Mouse (Mus musculus): ENCODE measurements around the gene Bcap31. TPM values are rescaled to one million over a fixed set of nuclear protein-coding genes. Genes with fewer than 3 reads are reported as not detected.
A peak's percentile ranks its signal among the peaks of the same experiment; 100 is the strongest.

Bcap31 gene
- polyA plus RNA-seq, 1 experiment from 2014 or later: 258 TPM

DNA sequence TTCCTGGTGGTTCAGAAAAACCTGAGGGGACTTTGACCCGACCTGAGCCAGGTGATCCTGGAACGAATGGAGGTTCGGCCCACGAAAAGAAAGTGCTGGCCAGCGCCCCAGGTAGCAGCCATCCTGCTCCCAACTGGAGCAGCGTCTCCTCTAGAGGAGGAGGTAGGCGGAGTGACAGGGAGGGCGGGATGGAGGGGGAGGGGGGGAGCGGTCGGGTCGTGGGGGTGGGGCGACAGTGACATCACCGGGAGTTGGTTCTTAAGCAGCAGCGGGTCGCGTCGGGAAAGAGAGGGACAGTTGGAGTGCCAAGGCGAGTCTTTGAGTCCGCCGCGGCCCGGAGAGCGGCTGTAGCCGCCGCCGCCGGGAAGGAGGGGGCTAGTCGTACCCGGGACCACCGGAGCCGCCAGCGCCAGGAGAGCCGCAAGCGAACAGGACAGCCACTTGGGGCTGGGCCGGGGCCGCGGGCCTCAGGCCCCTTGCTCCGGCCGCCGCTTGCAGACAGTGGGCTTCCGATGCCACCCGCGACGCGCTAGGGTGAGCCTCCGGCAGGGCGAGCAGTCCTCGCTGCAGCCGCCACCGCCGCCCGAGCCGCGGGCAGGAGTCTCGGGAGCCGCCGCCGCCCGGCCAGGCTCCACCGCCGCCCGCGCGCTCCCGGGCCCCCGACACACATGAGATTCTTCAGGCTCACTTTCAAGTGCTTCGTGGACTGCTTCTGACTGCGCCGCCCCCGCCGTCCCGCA lies 42.9 kb downstream of the Bcap31 start, which contains the start of gene Slc6a8:
Gene Slc6a8 (plus strand): TSS at position 272 of the 740 bp plus-strand sequence.
- ATAC-seq (replicated peaks; ENCODE audit: low FRiP score): peak; percentile 57
- no peaks in the 10 kb centered on the region for H3K36me3 ChIP-seq (ENCODE audit: control insufficient read depth, insufficient read depth, low read length)
- peak within 1 kb of the TSS; percentile 75 for H3K4me2 ChIP-seq
- H3K9me3 ChIP-seq (ENCODE audit: control insufficient read depth, low read length): no peaks in the 10 kb centered on the region
- H3K9ac ChIP-seq (ENCODE audit: low read depth, low read length): peak within 1 kb of the TSS; percentile 65
- H3K4me3 ChIP-seq (ENCODE audit: low read depth, low read length): peak within 1 kb of the TSS; percentile 60
- no peak within 1 kb of the TSS for H3K27ac ChIP-seq (ENCODE audit: low read depth, low read length)
- DNase-seq (ENCODE audit: low spot score): peak; percentile 48
- H3K4me1 ChIP-seq (replicated peaks; ENCODE audit: control insufficient read depth, insufficient read depth, low read length): no peaks in the 10 kb centered on the region
- WGBS: 10% methylated on average over 57 of the region's 72 CpGs
- H3K27me3 ChIP-seq (replicated peaks; ENCODE audit: control insufficient read depth, insufficient read depth, low read length): peaks cover 26% of the 10 kb centered on the region

DNA sequence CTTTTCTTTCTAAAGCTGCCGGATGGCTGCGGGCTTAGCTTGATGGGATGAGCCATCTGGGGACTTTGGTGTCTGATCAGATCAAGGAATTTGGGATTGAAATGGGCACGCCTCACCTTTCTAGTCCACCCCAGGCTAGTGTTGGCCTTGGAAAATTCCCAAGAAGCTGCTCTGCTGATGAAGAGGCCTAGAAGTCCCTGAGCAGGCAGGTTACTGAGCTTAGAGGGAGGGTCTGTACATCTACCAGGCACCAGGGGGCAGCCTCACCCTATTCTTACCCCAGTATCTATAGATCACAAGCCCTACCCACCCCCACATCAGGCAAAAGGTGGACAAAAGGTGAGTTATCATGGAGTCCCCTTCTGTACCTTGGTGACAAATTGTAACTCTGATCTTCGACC lies 43.9 kb downstream of the Bcap31 start:
- ATAC-seq (replicated peaks; ENCODE audit: low FRiP score) (peak; percentile 60), DNase-seq (ENCODE audit: low spot score) (peak; percentile 53)
- H3K27me3 ChIP-seq (replicated peaks; ENCODE audit: control insufficient read depth, insufficient read depth, low read length): peaks cover 26% of the 10 kb centered on the region
- no peak overlapping the region for H3K9ac ChIP-seq (ENCODE audit: low read depth, low read length)
- H3K4me2 ChIP-seq: no peak overlapping the region
- H3K36me3 ChIP-seq (ENCODE audit: control insufficient read depth, insufficient read depth, low read length): no peaks in the 10 kb centered on the region
- 48% methylated on average over 4 of the region's 4 CpGs for WGBS
- no peaks in the 10 kb centered on the region for H3K4me1 ChIP-seq (replicated peaks; ENCODE audit: control insufficient read depth, insufficient read depth, low read length)
- H3K4me3 ChIP-seq (ENCODE audit: low read depth, low read length): no peak overlapping the region
- H3K9me3 ChIP-seq (ENCODE audit: control insufficient read depth, low read length): no peaks in the 10 kb centered on the region
- no peak overlapping the region for H3K27ac ChIP-seq (ENCODE audit: low read depth, low read length)

DNA sequence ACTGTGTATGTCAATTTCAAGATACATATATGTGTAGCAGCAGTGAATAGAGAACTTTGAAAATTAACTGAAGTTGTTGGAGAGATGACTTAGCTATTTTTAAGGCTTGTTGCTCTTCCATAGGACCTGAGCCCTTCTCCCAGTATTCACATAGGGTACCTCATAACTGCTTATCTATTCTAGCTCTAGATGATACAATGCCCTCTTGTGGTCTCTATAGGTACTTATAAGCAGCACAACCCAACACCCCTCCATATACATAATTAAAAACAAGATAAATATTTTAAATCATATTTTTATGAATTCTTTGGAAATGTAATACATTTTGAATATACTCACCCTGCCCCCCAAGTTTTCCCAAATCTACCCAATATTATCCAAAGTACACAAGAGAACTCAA lies 52.8 kb downstream of the Bcap31 start:
- H3K36me3 ChIP-seq (ENCODE audit: control insufficient read depth, insufficient read depth, low read length): no peaks in the 10 kb centered on the region
- H3K4me2 ChIP-seq: no peak overlapping the region
- H3K4me1 ChIP-seq (replicated peaks; ENCODE audit: control insufficient read depth, insufficient read depth, low read length): no peaks in the 10 kb centered on the region
- H3K9me3 ChIP-seq (ENCODE audit: control insufficient read depth, low read length): no peaks in the 10 kb centered on the region
- H3K27me3 ChIP-seq (replicated peaks; ENCODE audit: control insufficient read depth, insufficient read depth, low read length): peaks cover 7% of the 10 kb centered on the region
- no peak overlapping the region for H3K9ac ChIP-seq (ENCODE audit: low read depth, low read length)
- H3K27ac ChIP-seq (ENCODE audit: low read depth, low read length): no peak overlapping the region
- DNase-seq (ENCODE audit: low spot score): no peak
- H3K4me3 ChIP-seq (ENCODE audit: low read depth, low read length): no peak overlapping the region
- no peak for ATAC-seq (replicated peaks; ENCODE audit: low FRiP score)

DNA sequence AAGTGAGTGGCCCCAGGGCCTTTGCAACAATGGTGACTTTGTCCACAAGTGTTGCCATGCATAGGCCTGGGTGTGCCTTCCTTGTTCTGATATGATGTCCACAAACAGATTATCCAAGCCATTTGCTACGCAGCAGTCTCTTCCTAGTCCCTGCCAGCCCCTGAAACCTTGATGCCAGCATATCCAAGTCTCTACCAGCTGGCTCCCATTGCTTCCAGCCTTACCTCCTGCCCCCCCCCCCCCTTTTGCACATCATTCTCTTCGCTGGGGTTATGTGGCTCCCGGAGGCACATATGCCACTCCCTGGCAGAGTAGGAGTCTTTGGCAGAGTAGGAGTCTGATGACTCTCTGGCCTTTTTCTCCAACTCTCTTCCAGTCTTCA lies 55.7 kb downstream of the Bcap31 start:
- ATAC-seq (replicated peaks; ENCODE audit: low FRiP score) (no peak), DNase-seq (ENCODE audit: low spot score) (no peak)
- peak overlapping the region; percentile 25; the same call in 1 of the 2 replicates for H3K9ac ChIP-seq (ENCODE audit: low read depth, low read length)
- H3K27me3 ChIP-seq (replicated peaks; ENCODE audit: control insufficient read depth, insufficient read depth, low read length): peaks cover 7% of the 10 kb centered on the region
- H3K4me1 ChIP-seq (replicated peaks; ENCODE audit: control insufficient read depth, insufficient read depth, low read length): no peaks in the 10 kb centered on the region
- peak overlapping the region; percentile 71 for H3K4me2 ChIP-seq
- 68% methylated on average over 2 of the region's 3 CpGs for WGBS
- no peak overlapping the region for H3K27ac ChIP-seq (ENCODE audit: low read depth, low read length)
- H3K9me3 ChIP-seq (ENCODE audit: control insufficient read depth, low read length): no peaks in the 10 kb centered on the region
- peak overlapping the region; percentile 45 for H3K4me3 ChIP-seq (ENCODE audit: low read depth, low read length)
- no peaks in the 10 kb centered on the region for H3K36me3 ChIP-seq (ENCODE audit: control insufficient read depth, insufficient read depth, low read length)

DNA sequence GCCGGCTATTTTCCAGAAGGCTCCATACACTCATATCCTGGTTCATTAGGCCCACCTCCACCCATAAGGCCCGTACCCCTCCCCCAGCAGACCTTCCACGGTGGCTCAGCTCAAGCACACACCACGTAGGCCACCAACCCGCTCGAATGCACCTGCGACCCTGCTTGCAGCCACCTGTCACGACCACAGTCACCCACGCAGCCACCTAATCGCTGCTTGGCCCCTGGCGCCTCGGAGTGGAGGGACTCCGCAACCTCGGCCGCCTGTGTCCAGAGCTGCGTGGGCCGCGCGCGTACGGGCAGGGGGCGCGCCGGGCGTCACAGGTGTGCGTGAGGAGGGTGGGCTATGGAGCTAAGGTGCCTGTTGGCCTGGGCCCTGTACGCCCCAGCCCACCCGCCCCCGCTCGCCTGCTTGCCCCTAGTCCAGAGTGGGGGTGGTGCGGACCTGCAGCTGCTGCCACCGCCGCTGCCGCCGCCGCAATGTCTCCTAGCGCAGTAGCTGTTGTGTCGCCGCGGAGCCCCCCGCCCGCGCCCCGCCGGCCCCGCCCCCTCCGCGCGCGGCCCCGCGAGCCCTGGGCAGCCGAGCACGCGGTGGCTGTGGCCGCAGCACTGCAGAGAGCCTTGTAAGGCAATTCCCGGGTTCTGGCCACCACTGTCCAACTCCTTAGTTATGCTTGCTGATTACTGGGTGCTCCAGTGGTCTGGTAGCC lies 56.2 kb downstream of the Bcap31 start, which contains the start of gene Pnck:
Gene Pnck (minus strand): TSS at position 543 of the 709 bp plus-strand sequence.
- H3K27me3 ChIP-seq (replicated peaks; ENCODE audit: control insufficient read depth, insufficient read depth, low read length): peaks cover 7% of the 10 kb centered on the region
- ATAC-seq (replicated peaks; ENCODE audit: low FRiP score) (no peak), DNase-seq (ENCODE audit: low spot score) (no peak)
- H3K36me3 ChIP-seq (ENCODE audit: control insufficient read depth, insufficient read depth, low read length): no peaks in the 10 kb centered on the region
- H3K9ac ChIP-seq (ENCODE audit: low read depth, low read length): peak within 1 kb of the TSS; percentile 25; the same call in 1 of the 2 replicates
- no peak within 1 kb of the TSS for H3K27ac ChIP-seq (ENCODE audit: low read depth, low read length)
- no peaks in the 10 kb centered on the region for H3K9me3 ChIP-seq (ENCODE audit: control insufficient read depth, low read length)
- WGBS: 21% methylated on average over 54 of the region's 57 CpGs
- H3K4me2 ChIP-seq: peak within 1 kb of the TSS; percentile 71
- no peaks in the 10 kb centered on the region for H3K4me1 ChIP-seq (replicated peaks; ENCODE audit: control insufficient read depth, insufficient read depth, low read length)
- H3K4me3 ChIP-seq (ENCODE audit: low read depth, low read length): peak within 1 kb of the TSS; percentile 45

DNA sequence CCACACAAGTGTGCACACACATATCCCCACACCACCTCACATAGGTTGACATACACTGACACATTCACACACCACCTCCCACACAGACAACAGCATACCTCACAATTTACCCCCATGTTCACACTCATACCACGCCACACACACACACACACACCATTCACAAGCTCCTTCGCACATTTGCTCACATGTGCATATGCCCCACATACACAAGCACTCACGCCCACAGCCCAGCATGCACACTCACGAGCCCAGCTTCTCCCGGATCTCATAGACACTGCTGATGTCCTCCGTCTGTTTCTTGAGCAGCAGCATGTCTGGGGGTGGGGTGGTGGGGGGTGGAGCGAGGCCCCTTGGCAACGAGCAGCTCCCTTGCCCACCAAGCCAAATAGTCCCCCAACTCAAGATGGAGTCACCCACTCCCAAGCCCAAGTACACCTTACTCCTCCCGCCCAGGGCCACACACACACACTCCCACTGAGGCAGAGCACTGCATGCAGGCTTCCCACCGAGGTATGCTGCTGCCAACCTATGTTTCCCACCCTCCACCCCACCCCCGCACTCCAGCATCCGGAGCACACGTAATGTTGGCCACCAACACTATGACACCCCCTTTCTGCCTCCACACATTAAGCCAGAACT lies 56.9 kb downstream of the Bcap31 start:
- DNase-seq (ENCODE audit: low spot score) (no peak), ATAC-seq (replicated peaks; ENCODE audit: low FRiP score) (no peak)
- Histone ChIP-seq H3K4me2 (peak overlapping the region; percentile 71; the same call in 1 of the 2 replicates), H3K27ac (ENCODE audit: low read depth, low read length) (no peak overlapping the region), H3K9me3 (ENCODE audit: control insufficient read depth, low read length) (no peaks in the 10 kb centered on the region), H3K27me3 (replicated peaks; ENCODE audit: control insufficient read depth, insufficient read depth, low read length) (peaks cover 7% of the 10 kb centered on the region), H3K9ac (ENCODE audit: low read depth, low read length) (no peak overlapping the region), H3K4me1 (replicated peaks; ENCODE audit: control insufficient read depth, insufficient read depth, low read length) (no peaks in the 10 kb centered on the region), H3K4me3 (ENCODE audit: low read depth, low read length) (no peak overlapping the region; the same call in 1 of the 2 replicates), H3K36me3 (ENCODE audit: control insufficient read depth, insufficient read depth, low read length) (no peaks in the 10 kb centered on the region)
- 59% methylated on average over 13 of the region's 13 CpGs for WGBS

DNA sequence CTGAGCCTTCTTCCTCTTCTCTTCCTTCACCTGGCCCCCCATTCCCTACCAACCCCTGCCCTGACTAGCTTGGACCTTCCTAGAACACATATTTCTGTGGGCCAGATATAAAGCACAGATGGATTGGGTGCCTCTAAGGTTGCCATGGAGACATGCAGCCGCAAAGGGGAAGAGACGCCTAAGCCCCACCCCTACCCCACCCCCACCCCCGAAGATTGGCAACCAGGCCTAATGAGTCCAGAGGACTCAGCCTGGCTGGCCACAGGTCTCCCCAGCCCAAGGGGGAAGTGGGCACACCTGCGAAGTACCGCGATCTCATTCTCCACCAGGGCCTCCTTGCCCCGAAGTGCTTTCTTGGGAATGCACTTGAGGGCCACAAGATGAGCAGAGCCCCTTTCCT lies 57.6 kb downstream of the Bcap31 start:
- Histone ChIP-seq H3K9ac (ENCODE audit: low read depth, low read length) (no peak overlapping the region), H3K27ac (ENCODE audit: low read depth, low read length) (no peak overlapping the region), H3K4me3 (ENCODE audit: low read depth, low read length) (no peak overlapping the region), H3K4me2 (no peak overlapping the region), H3K9me3 (ENCODE audit: control insufficient read depth, low read length) (no peaks in the 10 kb centered on the region), H3K36me3 (ENCODE audit: control insufficient read depth, insufficient read depth, low read length) (no peaks in the 10 kb centered on the region), H3K4me1 (replicated peaks; ENCODE audit: control insufficient read depth, insufficient read depth, low read length) (no peaks in the 10 kb centered on the region), H3K27me3 (replicated peaks; ENCODE audit: control insufficient read depth, insufficient read depth, low read length) (peaks cover 7% of the 10 kb centered on the region)
- ATAC-seq (replicated peaks; ENCODE audit: low FRiP score) (no peak), DNase-seq (ENCODE audit: low spot score) (no peak)
- 29% methylated on average over 7 of the region's 7 CpGs for WGBS

DNA sequence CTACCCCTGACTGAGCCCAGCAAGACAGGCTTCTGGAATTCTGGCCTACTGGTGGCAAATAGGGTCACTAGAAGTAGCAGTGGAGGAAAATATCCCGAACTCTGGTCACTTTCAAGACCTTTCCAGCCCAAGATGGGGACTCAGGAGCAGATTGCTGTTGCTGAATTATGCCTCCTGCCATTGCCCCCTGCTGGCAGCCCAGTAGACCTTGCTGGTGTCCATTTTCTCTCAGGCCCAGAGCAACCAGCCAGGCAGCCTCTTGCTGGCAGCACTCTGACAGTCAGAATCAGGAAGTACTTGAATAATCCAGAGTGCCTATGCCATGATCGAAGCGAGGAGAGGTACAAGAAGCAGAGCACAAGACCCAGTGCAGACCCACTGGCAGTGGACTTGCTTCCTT lies 60.4 kb downstream of the Bcap31 start:
- H3K9ac ChIP-seq (ENCODE audit: low read depth, low read length): no peak overlapping the region
- H3K9me3 ChIP-seq (ENCODE audit: control insufficient read depth, low read length): no peaks in the 10 kb centered on the region
- no peak overlapping the region for H3K4me3 ChIP-seq (ENCODE audit: low read depth, low read length)
- WGBS: 44% methylated on average over 3 of the region's 3 CpGs
- no peak for ATAC-seq (replicated peaks; ENCODE audit: low FRiP score)
- H3K4me1 ChIP-seq (replicated peaks; ENCODE audit: control insufficient read depth, insufficient read depth, low read length): no peaks in the 10 kb centered on the region
- no peak overlapping the region for H3K27ac ChIP-seq (ENCODE audit: low read depth, low read length)
- H3K4me2 ChIP-seq: no peak overlapping the region
- H3K36me3 ChIP-seq (ENCODE audit: control insufficient read depth, insufficient read depth, low read length): no peaks in the 10 kb centered on the region
- H3K27me3 ChIP-seq (replicated peaks; ENCODE audit: control insufficient read depth, insufficient read depth, low read length): peaks cover 3% of the 10 kb centered on the region
- DNase-seq (ENCODE audit: low spot score): no peak
